25 mouse cellular contexts compared by ENCODE assay signal in genomic region chr16:8687559-8688112, GRCm38 (mm10). TPM values are rescaled to one million over a fixed set of nuclear protein-coding genes. Genes with fewer than 3 reads are reported as not detected.
DNase-seq lines count a peak whose midpoint lies in the region; ATAC-seq and TF ChIP-seq lines count a peak whose summit lies in the region.
"Had no signal": no experiment of that assay in that cellular context is flagged by ENCODE, and none has a peak within 500 bp of the region (broad histone marks: within the 10 kb centered on the region; RNA-seq: fewer than 3 reads in every experiment).

No protein-coding gene starts in this region.

- DNase-seq in heart, embryonic 10.5 days (ENCODE audit: low spot score) = no peak
- no peak for DNase-seq in heart, adult 9 months (ENCODE audit: low spot score in 2 of 2)
- no peak for DNase-seq in midbrain, embryonic 10.5 days (ENCODE audit: low spot score)
- no peak for DNase-seq in thymus, postnatal 25 days
- no peak for DNase-seq in ovary, postnatal 10 days (ENCODE audit: low spot score)
- DNase-seq: adrenal gland, postnatal 36 days; kidney, adult 11 months; layer of hippocampus, adult 9-11 months; lung, adult 18-20 months; lung, postnatal 14 days; spleen, adult 18-20 months; thymus, postnatal 36 days had no signal

- no peak overlapping the region for H3K9ac ChIP-seq in midbrain, embryonic 16.5 days (ENCODE audit: low read depth, low read length)
- H3K9ac ChIP-seq in liver, embryonic 12.5 days = peak overlapping the region; percentile 76
- H3K9ac ChIP-seq: midbrain, embryonic 12.5 days had no signal

- H3K27me3 ChIP-seq in heart, embryonic 10.5 days (ENCODE audit: insufficient read depth, poor library complexity, severe bottlenecking) = no peaks in the 10 kb centered on the region
- H3K27me3 ChIP-seq in midbrain, embryonic 10.5 days (ENCODE audit: low read depth, poor library complexity, severe bottlenecking) = no peaks in the 10 kb centered on the region
- H3K27me3 ChIP-seq in midbrain, embryonic 16.5 days (ENCODE audit: control insufficient read depth, insufficient read depth, low read depth, low read length) = no peaks in the 10 kb centered on the region
- no peaks in the 10 kb centered on the region for H3K27me3 ChIP-seq in liver, embryonic 12.5 days (replicated peaks)
- H3K27me3 ChIP-seq in small intestine, adult 2 months (ENCODE audit: control insufficient read depth, insufficient read depth, low read length) = no peaks in the 10 kb centered on the region
- H3K27me3 ChIP-seq: forebrain, embryonic 13.5 days; midbrain, embryonic 12.5 days had no signal

- peak overlapping the region; percentile 31; the same call in 1 of the 2 replicates for H3K27ac ChIP-seq in heart, embryonic 10.5 days
- peak overlapping the region; percentile 18; the same call in 1 of the 2 replicates for H3K27ac ChIP-seq in midbrain, embryonic 10.5 days (replicated peaks)
- H3K27ac ChIP-seq in midbrain, embryonic 16.5 days (ENCODE audit: low read length) = no peak overlapping the region
- peak overlapping the region; percentile 97 for H3K27ac ChIP-seq in liver, embryonic 12.5 days
- H3K27ac ChIP-seq in small intestine, adult 2 months (ENCODE audit: insufficient read depth, low read depth, low read length) = peak overlapping the region; percentile 81
- H3K27ac ChIP-seq: forebrain, embryonic 13.5 days; kidney, postnatal 0 days; limb, embryonic 10.5 days; midbrain, embryonic 12.5 days had no signal

- H3K4me3 ChIP-seq in heart, embryonic 10.5 days = no peak overlapping the region
- H3K4me3 ChIP-seq in midbrain, embryonic 10.5 days = no peak overlapping the region
- H3K4me3 ChIP-seq in midbrain, embryonic 16.5 days (ENCODE audit: low read depth, low read length) = no peak overlapping the region
- peak overlapping the region; percentile 46; the same call in 1 of the 2 replicates for H3K4me3 ChIP-seq in liver, embryonic 12.5 days
- no peak overlapping the region for H3K4me3 ChIP-seq in small intestine, adult 2 months (ENCODE audit: low read depth, low read length)
- H3K4me3 ChIP-seq: forebrain, embryonic 13.5 days; limb, embryonic 10.5 days; midbrain, embryonic 12.5 days had no signal

- no peaks in the 10 kb centered on the region for H3K9me3 ChIP-seq in heart, embryonic 10.5 days
- H3K9me3 ChIP-seq in midbrain, embryonic 10.5 days (replicated peaks) = no peaks in the 10 kb centered on the region
- H3K9me3 ChIP-seq in midbrain, embryonic 16.5 days (replicated peaks; ENCODE audit: control insufficient read depth, low read length, poor library complexity, severe bottlenecking) = no peaks in the 10 kb centered on the region
- H3K9me3 ChIP-seq in liver, embryonic 12.5 days (replicated peaks) = no peaks in the 10 kb centered on the region
- H3K9me3 ChIP-seq: forebrain, embryonic 13.5 days; limb, embryonic 10.5 days; midbrain, embryonic 12.5 days had no signal

- H3K36me3 ChIP-seq in heart, embryonic 10.5 days = peaks cover 51% of the 10 kb centered on the region
- peaks cover 81% of the 10 kb centered on the region for H3K36me3 ChIP-seq in midbrain, embryonic 10.5 days
- H3K36me3 ChIP-seq in midbrain, embryonic 16.5 days (ENCODE audit: control insufficient read depth, insufficient read depth, low read length) = peaks cover 9% of the 10 kb centered on the region; the same call in 1 of the 2 replicates
- H3K36me3 ChIP-seq in liver, embryonic 12.5 days = peaks cover 87% of the 10 kb centered on the region
- H3K36me3 ChIP-seq in small intestine, adult 2 months (ENCODE audit: control insufficient read depth, insufficient read depth, low read length) = peaks cover 31% of the 10 kb centered on the region

- no peak for ATAC-seq in midbrain, embryonic 16.5 days
- no peak for ATAC-seq in liver, embryonic 12.5 days
- ATAC-seq: CD4-positive, CD25-positive, alpha-beta regulatory T cell, adult 4 months had no signal

- peaks cover 12% of the 10 kb centered on the region for H3K4me1 ChIP-seq in heart, embryonic 10.5 days
- no peaks in the 10 kb centered on the region for H3K4me1 ChIP-seq in midbrain, embryonic 10.5 days
- no peaks in the 10 kb centered on the region for H3K4me1 ChIP-seq in midbrain, embryonic 16.5 days (ENCODE audit: control insufficient read depth, insufficient read depth, low read length)
- peaks cover 74% of the 10 kb centered on the region for H3K4me1 ChIP-seq in liver, embryonic 12.5 days
- peaks cover 19% of the 10 kb centered on the region for H3K4me1 ChIP-seq in small intestine, adult 2 months (ENCODE audit: control insufficient read depth, insufficient read depth, insufficient read length, low read length)
- H3K4me1 ChIP-seq: forebrain, embryonic 13.5 days; limb, embryonic 10.5 days; midbrain, embryonic 12.5 days had no signal

- TF ChIP-seq CTCF in small intestine, adult 2 months (IDR thresholded peaks at IDR 0.05; ENCODE audit: extremely low read depth, insufficient read length, insufficient replicate concordance, low read depth, low read length) = no peak

- no peak for TF ChIP-seq POLR2A in small intestine, adult 2 months (IDR thresholded peaks at IDR 0.05; ENCODE audit: low read depth, low read length)

- no peak overlapping the region for H3K4me2 ChIP-seq in midbrain, embryonic 16.5 days (ENCODE audit: low read length)
- peak overlapping the region; percentile 81 for H3K4me2 ChIP-seq in liver, embryonic 12.5 days
- H3K4me2 ChIP-seq: forebrain, embryonic 13.5 days; midbrain, embryonic 12.5 days had no signal

RNA-seq across cellular contexts. Expression of gene Gm5767, which starts 7.1 kb away (rescaled TPM):
- not detected in 2 replicates for polyA plus RNA-seq in heart, embryonic 10.5 days (2016; fragmentation: Nextera tagmentation; extraction: Ambion mirVana)
- not detected in 2 replicates for polyA plus RNA-seq in midbrain, embryonic 10.5 days (2016; fragmentation: Nextera tagmentation; extraction: Ambion mirVana)
- polyA plus RNA-seq in midbrain, embryonic 16.5 days (2015; fragmentation: Nextera tagmentation; extraction: Ambion mirVana) = not detected in 2 replicates
- not detected in 2 replicates for polyA plus RNA-seq in liver, embryonic 12.5 days (2016; fragmentation: Nextera tagmentation; extraction: Ambion mirVana)
- 0.42 TPM in 1 of 2 replicates, not detected in the other for polyA plus RNA-seq in small intestine, adult 2 months (2012; rRNA removed)
- polyA plus RNA-seq: CD4-positive, CD25-positive, alpha-beta regulatory T cell, adult 4 months; cortical plate, adult 2 months; embryonic facial prominence, embryonic 11.5 days; forebrain, embryonic 13.5 days; heart, embryonic 16.5 days; hindbrain, embryonic 16.5 days; kidney, postnatal 0 days; limb, embryonic 10.5 days; midbrain, embryonic 12.5 days; stomach, embryonic 14.5 days had no signal

RNA-seq across cellular contexts. Expression of gene Carhsp1, which starts 15.7 kb away (rescaled TPM):
- polyA plus RNA-seq in heart, embryonic 10.5 days (2016; fragmentation: Nextera tagmentation; extraction: Ambion mirVana) = 127 and 133 TPM in 2 replicates
- 197 and 253 TPM in 2 replicates for polyA plus RNA-seq in midbrain, embryonic 10.5 days (2016; fragmentation: Nextera tagmentation; extraction: Ambion mirVana)
- polyA plus RNA-seq in midbrain, embryonic 16.5 days (2015; fragmentation: Nextera tagmentation; extraction: Ambion mirVana) = 157 and 181 TPM in 2 replicates
- polyA plus RNA-seq in liver, embryonic 12.5 days (2016; fragmentation: Nextera tagmentation; extraction: Ambion mirVana) = 55.7 and 56.5 TPM in 2 replicates
- 31.8 and 61.6 TPM in 2 replicates for polyA plus RNA-seq in small intestine, adult 2 months (2012; rRNA removed)

RNA-seq across cellular contexts. Expression of gene Tmem186, which starts 50.1 kb away (rescaled TPM):
- 19.2 and 20.9 TPM in 2 replicates for polyA plus RNA-seq in heart, embryonic 10.5 days (2016; fragmentation: Nextera tagmentation; extraction: Ambion mirVana)
- 25.7 and 27.9 TPM in 2 replicates for polyA plus RNA-seq in midbrain, embryonic 10.5 days (2016; fragmentation: Nextera tagmentation; extraction: Ambion mirVana)
- 23.3 and 24.6 TPM in 2 replicates for polyA plus RNA-seq in midbrain, embryonic 16.5 days (2015; fragmentation: Nextera tagmentation; extraction: Ambion mirVana)
- polyA plus RNA-seq in liver, embryonic 12.5 days (2016; fragmentation: Nextera tagmentation; extraction: Ambion mirVana) = 12.9 and 14.2 TPM in 2 replicates
- 6.2 and 8.6 TPM in 2 replicates for polyA plus RNA-seq in small intestine, adult 2 months (2012; rRNA removed)

RNA-seq across cellular contexts. Expression of gene Pmm2, which starts 50.2 kb away (rescaled TPM):
- polyA plus RNA-seq in heart, embryonic 10.5 days (2016; fragmentation: Nextera tagmentation; extraction: Ambion mirVana) = 49.1 and 52.8 TPM in 2 replicates
- polyA plus RNA-seq in midbrain, embryonic 10.5 days (2016; fragmentation: Nextera tagmentation; extraction: Ambion mirVana) = 50.5 and 51.9 TPM in 2 replicates
- polyA plus RNA-seq in midbrain, embryonic 16.5 days (2015; fragmentation: Nextera tagmentation; extraction: Ambion mirVana) = 33.7 and 41.0 TPM in 2 replicates
- polyA plus RNA-seq in liver, embryonic 12.5 days (2016; fragmentation: Nextera tagmentation; extraction: Ambion mirVana) = 41.6 and 42.4 TPM in 2 replicates
- polyA plus RNA-seq in small intestine, adult 2 months (2012; rRNA removed) = 116 and 240 TPM in 2 replicates
